Mouse (Mus musculus) heart, postnatal 0 days (tissue): ENCODE results near the gene Dmrta2. TPM values are rescaled to one million over a fixed set of nuclear protein-coding genes. Genes with fewer than 3 reads are reported as not detected.
A peak's percentile ranks its signal among the peaks of the same experiment; 100 is the strongest.

ENCODE experiments used
- ATAC-seq: fragments of 200-750 bp; cut with Nextera tagmentation; 2 replicates; pipeline ENCODE4 v1.8.0; 2017; ENCODE audit warnings: low read depth, moderate number of reproducible peaks, moderate library complexity; ENCODE audit not compliant: insufficient read depth
- DNase-seq: peaks from one replicate; pipeline ENCODE4 v3.0.0-alpha.2; 2016; ENCODE audit warnings: low spot score
- H3K27ac ChIP-seq: fragments of 300-500 bp; sonication (generic); 2 replicates; pipeline ENCODE4 v1.5.1; 2014; ENCODE audit warnings: low read depth, mild to moderate bottlenecking
- H3K27me3 ChIP-seq: fragments of 300-500 bp; sonication (generic); 2 replicates; pipeline ENCODE4 v1.6.1; 2014; ENCODE audit warnings: low read length, mixed read lengths; ENCODE audit not compliant: control insufficient read depth, insufficient read depth
- H3K36me3 ChIP-seq: fragments of 300-500 bp; sonication (generic); replicated peaks from 2 replicates; pipeline ENCODE4 v1.6.1; 2014; ENCODE audit warnings: low read length, mixed read lengths; ENCODE audit not compliant: control insufficient read depth, insufficient read depth
- H3K4me1 ChIP-seq: fragments of 300-500 bp; sonication (generic); 2 replicates; pipeline ENCODE4 v1.6.1; 2014; ENCODE audit warnings: antibody characterized with exemption; ENCODE audit not compliant: control insufficient read depth, insufficient read depth
- H3K4me2 ChIP-seq: fragments of 300-500 bp; sonication (generic); 2 replicates; pipeline ENCODE4 v1.6.1; 2014; ENCODE audit warnings: low read depth, mild to moderate bottlenecking, low read length, moderate library complexity
- H3K4me3 ChIP-seq: fragments of 300-500 bp; sonication (generic); 2 replicates; pipeline ENCODE4 v1.5.1; 2014; ENCODE audit warnings: low read depth, low read length
- H3K9ac ChIP-seq: fragments of 300-500 bp; sonication (generic); replicated peaks from 2 replicates; pipeline ENCODE4 v1.6.1; 2014; ENCODE audit warnings: low read depth, low read length, mixed read lengths
- H3K9me3 ChIP-seq: fragments of 300-500 bp; sonication (generic); replicated peaks from 2 replicates; pipeline ENCODE4 v1.6.1; 2016; ENCODE audit warnings: low read length; ENCODE audit not compliant: control insufficient read depth
- CTCF ChIP-seq: IDR thresholded peaks from 2 replicates; pipeline ENCODE4 v1.5.1; 2016; ENCODE audit warnings: antibody characterized with exemption, control low read depth, low read depth
- EP300 ChIP-seq: IDR thresholded peaks from 2 replicates; pipeline ENCODE4 v1.6.1; 2016; ENCODE audit warnings: antibody characterized with exemption, low read depth
- WGBS: fragments of 180-500 bp; shearing (Covaris S2); extraction: QIAGEN DNeasy Blood & Tissue Kit; methylation state at CpG from one replicate; pipeline ENCODE4 v1.1.7; 2014; 5-methylcytosine and 5-hydroxymethylcytosine counted together
- polyA plus RNA-seq: library from polyadenylated mRNA; unstranded; fragments of >200 nt; fragmentation: Nextera tagmentation; extraction: Ambion mirVana; gene quantifications from 2 replicates; pipeline ENCODE4 v1.2.1, GENCODE M21; 2015
- total RNA-seq: library from RNA; depleted of rRNA; stranded (reverse); fragments of >200 nt; gene quantifications from 2 replicates; pipeline ENCODE4 v1.2.3, GENCODE M21; 2014; ENCODE audit warnings: low replicate concordance

Dmrta2 gene
- total and polyA plus RNA-seq, 2 experiments from 2014 or later = 0.04 TPM; not detected in 1

GRCm38 (mm10) chr4:109980321-109981082 lies 2.6 kb downstream of the Dmrta2 start:
- Histone ChIP-seq H3K27ac (no peak overlapping the region), H3K4me2 (0 out of 2 replicates have a peak overlapping the region, but pooled peaks have one; percentile 9), H3K9ac (no peak overlapping the region), H3K9me3 (no peaks in the 10 kb centered on the region; the same call in 1 of the 2 replicates), H3K27me3 (peaks cover 98% of the 10 kb centered on the region), H3K36me3 (no peaks in the 10 kb centered on the region), H3K4me1 (peaks cover 19% of the 10 kb centered on the region; the same call in 1 of the 2 replicates), H3K4me3 (peak overlapping the region; percentile 28)
- ATAC-seq (no peak), DNase-seq (no peak)
- TF ChIP-seq EP300 (no peak), CTCF (no peak)
- 12% methylated on average over 26 of the region's 29 CpGs for WGBS

- peaks cover 19% of the 10 kb centered on the region; the same call in 1 of the 2 replicates for H3K4me1 ChIP-seq
These were observed 3.4 kb downstream of the Dmrta2 start for GRCm38 (mm10) chr4:109981083-109981870.

GRCm38 (mm10) chr4:109981871-109982680 lies 4.2 kb downstream of the Dmrta2 start:
- Histone ChIP-seq H3K9me3 (no peaks in the 10 kb centered on the region), H3K4me3 (peak overlapping the region; percentile 48), H3K9ac (no peak overlapping the region), H3K27ac (no peak overlapping the region), H3K27me3 (peaks cover 98% of the 10 kb centered on the region), H3K4me2 (peak overlapping the region; percentile 70), H3K4me1 (peaks cover 19% of the 10 kb centered on the region; the same call in 1 of the 2 replicates), H3K36me3 (no peaks in the 10 kb centered on the region)
- peak; percentile 19; the same call in 1 of the 2 replicates for ATAC-seq
- no peak for TF ChIP-seq CTCF
- no peak for TF ChIP-seq EP300
- 3% methylated on average over 56 of the region's 99 CpGs for WGBS
- no peak for DNase-seq

More at GRCm38 (mm10) chr4:109981083-109981870, 3.4 kb downstream of the Dmrta2 start:
- Histone ChIP-seq H3K27me3 (peaks cover 98% of the 10 kb centered on the region), H3K9me3 (no peaks in the 10 kb centered on the region), H3K4me2 (peak overlapping the region; percentile 70), H3K27ac (no peak overlapping the region), H3K36me3 (no peaks in the 10 kb centered on the region), H3K9ac (no peak overlapping the region), H3K4me3 (peak overlapping the region; percentile 48)
- DNase-seq (no peak), ATAC-seq (no peak)
- TF ChIP-seq CTCF (no peak), EP300 (no peak)
- 6% methylated on average over 36 of the region's 37 CpGs for WGBS

- WGBS = 8% methylated on average over 30 of the region's 30 CpGs
- Histone ChIP-seq H3K9me3 (no peaks in the 10 kb centered on the region), H3K4me3 (peak overlapping the region; percentile 48), H3K9ac (no peak overlapping the region), H3K4me2 (peak overlapping the region; percentile 70), H3K4me1 (peaks cover 14% of the 10 kb centered on the region; the same call in 1 of the 2 replicates), H3K36me3 (no peaks in the 10 kb centered on the region), H3K27ac (no peak overlapping the region), H3K27me3 (peaks cover 98% of the 10 kb centered on the region)
- TF ChIP-seq EP300 (no peak), CTCF (no peak)
- DNase-seq (no peak), ATAC-seq (no peak)
These were observed 4.9 kb downstream of the Dmrta2 start for GRCm38 (mm10) chr4:109982681-109983265.
